Mouse (Mus musculus) kidney, postnatal 4 days (tissue): ENCODE data around the gene Il13ra1.

Experiments
- DNase-seq, 2 experiments: peaks; one replicate each; pipeline ENCODE4 v3.0.0; 2021; ENCODE audit warnings: mixed read lengths in 2 of 2

Gene Il13ra1

DNA sequence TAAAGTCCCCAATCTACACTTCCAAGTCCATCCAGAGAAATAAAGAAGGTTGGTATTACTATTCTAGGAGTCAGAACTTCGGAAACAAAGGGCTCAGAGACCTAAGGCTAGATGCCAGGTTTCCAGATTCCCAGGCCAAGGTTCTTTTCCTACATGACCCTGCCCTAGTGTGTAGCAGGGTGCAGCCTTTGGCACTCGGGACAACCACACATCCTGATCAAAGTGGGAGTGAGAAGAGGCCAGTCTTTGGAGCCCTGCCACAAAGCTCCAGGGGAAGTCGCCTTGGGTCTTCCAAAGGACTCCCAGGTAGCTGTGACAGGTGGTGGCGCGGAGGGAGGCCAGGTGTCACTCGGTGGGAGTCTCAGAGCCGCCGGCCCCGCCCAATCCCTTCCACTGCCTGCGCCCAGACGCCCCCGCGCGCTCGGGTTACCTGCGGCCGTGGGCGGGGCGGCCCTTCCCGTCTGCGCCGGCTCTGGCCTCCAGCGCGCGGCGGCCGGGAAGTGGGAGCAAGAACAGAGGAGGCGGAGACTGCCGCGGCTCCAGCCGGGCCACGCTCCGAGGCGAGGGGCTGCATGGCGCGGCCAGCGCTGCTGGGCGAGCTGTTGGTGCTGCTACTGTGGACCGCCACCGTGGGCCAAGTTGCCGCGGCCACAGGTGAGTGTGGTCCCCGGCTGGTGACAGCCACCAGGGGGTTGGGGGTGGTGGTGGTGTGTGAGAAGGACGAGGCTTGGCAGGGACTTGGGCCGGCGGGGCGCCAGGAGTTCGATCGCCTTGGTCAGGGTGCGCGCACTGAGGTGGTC lies at the start of gene Il13ra1:
Gene Il13ra1 (plus strand): TSS at position 489 of the 800 bp plus-strand sequence.
- peak; percentile 68 to 81 for DNase-seq

GRCm38 (mm10) chrX:36073997-36074396 lies 37.9 kb upstream of the Il13ra1 start:
- no peak for DNase-seq

DNA sequence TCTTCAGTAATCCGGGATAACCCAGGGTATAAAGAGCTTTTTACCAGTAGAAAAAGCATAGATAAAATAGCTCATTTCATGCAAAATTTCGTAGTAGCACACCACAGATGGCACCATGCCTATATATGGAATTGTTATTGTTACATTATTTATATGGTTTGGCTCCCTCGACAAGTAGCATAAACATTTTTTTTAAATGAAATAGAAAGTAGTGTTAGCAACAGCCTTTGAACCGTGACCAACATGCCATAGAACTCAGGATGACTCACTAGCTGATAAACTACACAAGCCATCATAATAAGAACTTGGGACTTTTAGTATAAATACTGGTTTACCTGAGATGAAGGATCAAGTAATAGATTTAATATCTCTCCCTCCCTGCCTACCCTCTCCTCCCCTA lies 34.7 kb upstream of the Il13ra1 start:
- DNase-seq, result no peak

- peak; percentile 1 to 2 for DNase-seq
Measured at GRCm38 (mm10) chrX:36082917-36083316, 29.0 kb upstream of the Il13ra1 start.

GRCm38 (mm10) chrX:36088464-36089256 lies 23.2 kb upstream of the Il13ra1 start:
- DNase-seq, result no peak

- DNase-seq, result no peak
Measured at GRCm38 (mm10) chrX:36100883-36101282, 11.0 kb upstream of the Il13ra1 start.

- DNase-seq, result no peak
Measured at GRCm38 (mm10) chrX:36101318-36101717, 10.6 kb upstream of the Il13ra1 start.

GRCm38 (mm10) chrX:36108601-36109000 lies 3.3 kb upstream of the Il13ra1 start:
- DNase-seq, result no peak

DNA sequence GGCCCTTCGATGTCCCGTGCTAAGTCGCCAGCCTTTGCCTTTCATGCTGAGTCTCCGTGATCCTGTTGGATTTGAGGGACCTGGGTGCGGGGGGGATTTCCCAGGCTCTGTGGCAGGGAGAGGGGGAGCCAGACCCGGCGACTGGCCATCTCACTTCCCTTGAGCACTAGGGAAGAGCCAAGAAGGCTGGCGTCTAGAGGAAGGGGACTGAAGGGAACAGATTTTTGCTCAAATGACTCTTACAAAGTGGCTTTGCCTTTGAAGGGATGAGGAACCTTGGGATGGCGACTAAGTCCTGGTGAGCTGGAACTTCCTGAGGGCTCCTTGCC lies 476 bp downstream of the Il13ra1 start:
- no peak for DNase-seq

DNA sequence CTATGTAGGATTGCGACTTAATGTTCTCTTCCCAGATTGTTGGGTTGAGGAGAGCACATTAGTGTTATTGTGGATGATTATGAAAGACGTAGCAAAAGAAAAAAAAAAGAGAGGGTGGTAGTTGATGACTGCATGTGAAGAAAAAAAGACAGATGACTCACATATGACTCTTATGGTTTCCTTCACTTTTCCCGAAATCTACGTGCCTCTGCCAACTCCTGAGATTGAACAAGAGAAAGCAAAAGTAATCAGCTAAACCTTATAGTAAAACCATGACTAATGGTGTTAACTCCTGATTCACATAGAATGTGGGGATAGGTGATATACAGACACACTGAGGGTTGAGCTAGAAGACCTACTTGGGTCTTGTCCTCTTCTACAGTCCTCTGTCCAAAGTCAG lies 3.3 kb downstream of the Il13ra1 start:
- DNase-seq, result no peak

DNA sequence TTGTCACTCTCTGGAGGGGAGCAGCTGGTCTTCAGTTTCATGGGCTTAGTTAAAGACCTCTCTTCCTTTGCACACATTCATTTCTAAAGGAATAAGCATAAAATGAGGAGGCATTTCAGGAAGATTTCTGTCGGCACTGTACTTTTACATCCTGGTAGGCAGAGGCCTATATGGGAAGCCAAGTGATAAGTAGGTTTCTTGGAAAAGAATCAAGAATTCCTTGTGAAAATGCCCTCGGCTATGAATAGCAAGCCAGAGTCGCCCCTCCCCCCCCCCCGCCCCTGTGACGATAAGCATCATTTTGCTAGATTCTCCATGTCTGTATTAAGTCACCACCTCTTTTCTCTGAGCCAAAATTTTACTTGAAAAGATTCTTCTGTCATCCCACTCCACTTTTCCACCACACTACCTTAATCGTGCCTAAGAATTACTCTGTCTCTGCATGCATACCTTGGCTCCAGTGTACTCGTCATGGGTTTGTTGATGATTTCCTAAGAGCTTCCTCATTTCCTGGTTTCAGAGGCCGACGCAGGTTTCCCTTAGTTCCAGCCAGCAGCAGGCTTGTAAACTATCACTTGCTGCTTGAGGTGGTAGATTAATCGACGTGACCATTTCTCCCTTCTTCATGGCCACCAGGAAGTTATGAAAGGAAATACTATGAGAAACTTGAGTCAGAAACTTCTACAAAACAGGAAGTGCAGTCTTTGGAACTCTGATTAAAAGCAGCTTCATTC lies 17.3 kb downstream of the Il13ra1 start:
- DNase-seq, result peak in 1 of 2 experiments; percentile 5

DNA sequence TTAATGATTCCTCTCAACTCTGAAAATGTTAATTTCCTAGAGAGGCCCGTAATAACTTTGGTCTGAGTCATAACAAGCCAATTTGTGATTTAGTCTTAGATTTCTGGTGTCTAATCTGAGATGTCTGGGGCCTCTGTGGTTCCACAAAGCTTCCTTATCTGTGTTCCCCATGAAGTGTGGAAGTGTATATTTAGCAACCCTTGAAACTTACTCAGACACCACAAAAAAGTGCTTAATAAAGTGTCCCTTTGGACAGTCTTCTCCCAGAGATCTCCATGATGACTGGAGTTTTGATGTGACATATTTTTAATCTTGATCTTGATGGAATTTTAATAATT lies 17.8 kb downstream of the Il13ra1 start:
- DNase-seq, result no peak

- DNase-seq, result no peak
Measured at GRCm38 (mm10) chrX:36136346-36136745, 24.4 kb downstream of the Il13ra1 start.

DNA sequence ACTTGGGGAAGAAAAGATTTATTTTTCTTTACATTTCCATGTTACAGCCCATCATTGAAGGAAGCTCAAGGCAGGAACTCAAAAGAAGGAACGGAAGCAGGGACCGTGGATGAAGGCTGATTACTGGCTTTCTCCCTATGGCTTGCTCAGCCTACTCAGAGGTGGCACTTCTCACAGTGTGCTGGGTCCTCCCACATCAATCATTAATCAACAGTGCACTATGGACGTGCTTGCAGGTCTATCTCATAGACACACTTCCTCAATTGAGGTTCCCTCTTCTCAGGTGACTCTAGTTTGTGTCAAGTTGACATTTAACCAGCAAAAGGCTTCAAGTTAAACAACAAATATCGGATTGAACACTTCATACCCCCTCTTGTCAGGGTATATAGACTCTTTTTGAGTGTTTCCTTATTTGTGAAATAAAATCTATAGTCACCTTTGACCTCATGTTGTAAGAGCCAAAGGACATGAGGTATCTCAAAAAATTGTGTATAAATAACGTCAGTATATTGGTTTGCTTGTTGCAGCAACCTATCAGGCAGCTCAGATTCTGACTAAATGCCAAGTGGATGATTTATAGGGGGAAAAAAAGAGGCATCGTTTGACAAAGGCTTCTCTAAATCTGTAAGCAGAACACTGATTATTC lies 30.2 kb downstream of the Il13ra1 start:
- no peak for DNase-seq

GRCm38 (mm10) chrX:36146746-36147145 lies 34.8 kb downstream of the Il13ra1 start:
- no peak for DNase-seq

DNA sequence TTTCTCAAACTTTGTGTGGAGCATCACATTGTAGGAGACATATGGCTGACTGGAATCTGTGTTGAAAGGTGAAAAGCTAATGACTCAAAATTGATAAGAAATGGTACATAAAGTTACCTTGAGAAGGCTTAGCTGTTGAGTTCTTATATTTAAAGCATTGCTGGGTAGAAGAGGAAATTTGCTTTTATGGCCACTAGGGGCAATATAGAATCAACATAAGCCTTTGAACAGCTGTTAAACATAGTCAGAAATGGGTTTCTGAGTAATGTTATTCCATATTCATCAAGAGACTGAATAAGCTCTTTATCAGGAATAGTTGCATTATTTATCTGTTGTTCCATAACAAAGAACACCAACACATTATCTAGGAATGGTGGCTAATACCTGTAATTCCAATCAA lies 38.2 kb downstream of the Il13ra1 start:
- DNase-seq, result no peak

DNA sequence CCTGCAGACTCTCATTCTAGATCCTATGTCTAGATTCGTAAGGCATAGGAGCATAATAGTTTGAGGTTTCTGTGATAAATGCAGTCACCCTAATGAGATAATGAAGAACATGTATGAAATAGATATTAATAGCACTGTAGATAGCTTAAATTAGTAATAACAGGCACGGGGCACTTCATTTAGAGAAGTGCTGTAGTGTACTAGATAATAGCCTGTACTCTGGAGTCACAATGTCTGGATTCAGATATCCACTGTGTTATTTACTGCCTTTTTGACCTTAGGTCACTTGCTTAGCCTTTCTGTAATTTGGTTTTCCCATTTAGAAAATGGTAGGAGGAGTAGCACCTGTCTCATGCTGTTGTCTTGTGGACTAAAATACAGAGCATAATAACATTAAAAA lies 44.8 kb downstream of the Il13ra1 start:
- no peak for DNase-seq

DNA sequence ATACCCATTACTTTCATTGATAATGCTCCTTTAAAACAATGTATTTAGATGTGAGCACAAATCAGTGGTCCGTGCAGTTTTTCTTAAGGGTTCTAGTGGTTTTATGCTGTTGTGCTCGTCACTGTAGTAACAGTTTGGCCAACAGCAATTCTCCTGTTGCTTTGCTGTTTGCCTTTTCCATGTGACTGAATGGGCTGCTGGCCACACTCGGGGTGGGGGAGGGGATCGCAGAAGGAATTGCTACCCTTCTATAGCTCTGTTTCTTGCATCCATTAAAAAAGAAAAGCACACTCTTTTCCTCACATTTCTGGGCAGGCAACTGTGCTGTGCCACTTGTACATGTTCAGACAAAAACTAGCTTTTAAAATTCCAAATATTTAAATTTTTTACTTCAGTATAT lies 49.7 kb downstream of the Il13ra1 start:
- peak; percentile 52 to 61 for DNase-seq

- peak; percentile 75 to 76 for DNase-seq
Measured at GRCm38 (mm10) chrX:36183625-36184024, 71.7 kb downstream of the Il13ra1 start.

GRCm38 (mm10) chrX:36186036-36186435 lies 74.1 kb downstream of the Il13ra1 start:
- DNase-seq, result no peak

- no peak for DNase-seq
Measured at GRCm38 (mm10) chrX:36186443-36186842, 74.5 kb downstream of the Il13ra1 start.

DNA sequence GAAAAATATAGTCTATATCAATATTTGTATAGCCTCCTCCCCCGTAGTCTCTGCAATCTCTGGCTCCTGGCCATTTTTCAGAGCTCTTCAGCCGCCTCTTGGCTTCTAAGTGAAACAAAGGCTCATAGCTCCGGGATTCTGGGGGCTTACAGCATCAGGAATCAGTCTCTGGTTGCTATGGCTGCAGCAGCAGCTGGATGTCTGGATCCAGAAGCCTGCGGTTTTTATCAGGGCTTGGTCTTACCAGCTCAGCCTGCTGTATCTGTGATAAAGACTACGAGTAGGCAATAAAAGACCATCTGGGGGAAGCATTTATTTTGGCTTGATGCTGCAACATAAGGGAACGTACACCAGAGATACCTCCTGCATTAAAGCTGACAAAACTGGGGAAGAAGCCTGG lies 82.0 kb downstream of the Il13ra1 start:
- peak; percentile 16 to 24 for DNase-seq
